Mouse (Mus musculus) limb, embryonic 14.5 days (tissue): Measurements from ENCODE around the gene Nup210l. TPM values are rescaled to one million over a fixed set of nuclear protein-coding genes. Genes with fewer than 3 reads are reported as not detected.

Source experiments
- ATAC-seq: fragments of 200-750 bp; cut with Nextera tagmentation; 2 replicates; pipeline ENCODE4 v1.8.0; 2017; ENCODE audit warnings: low read depth, moderate number of reproducible peaks, moderate TSS enrichment; ENCODE audit not compliant: low FRiP score
- DNase-seq: peaks from one replicate; pipeline ENCODE4 v3.0.0-alpha.2; 2015; ENCODE audit warnings: low spot score
- H3K27ac ChIP-seq: fragments of 300-500 bp; sonication (generic); replicated peaks from 2 replicates; pipeline ENCODE4 v1.5.1; 2014; ENCODE audit warnings: low read depth, mild to moderate bottlenecking, low read length, moderate library complexity, mixed read lengths
- H3K27me3 ChIP-seq: fragments of 300-500 bp; sonication (generic); 2 replicates; pipeline ENCODE4 v1.6.1; 2014; ENCODE audit warnings: low read length, mixed read lengths; ENCODE audit not compliant: control insufficient read depth, insufficient read depth
- H3K36me3 ChIP-seq: fragments of 300-500 bp; sonication (generic); 2 replicates; pipeline ENCODE4 v1.6.1; 2014; ENCODE audit warnings: mild to moderate bottlenecking, low read length, moderate library complexity, mixed read lengths; ENCODE audit not compliant: control insufficient read depth, insufficient read depth
- H3K4me1 ChIP-seq: fragments of 300-500 bp; sonication (generic); 2 replicates; pipeline ENCODE4 v1.6.1; 2014; ENCODE audit warnings: antibody characterized with exemption, low read length, mixed read lengths; ENCODE audit not compliant: control insufficient read depth, insufficient read depth
- H3K4me2 ChIP-seq: fragments of 300-500 bp; sonication (generic); replicated peaks from 2 replicates; pipeline ENCODE4 v1.6.1; 2014; ENCODE audit warnings: low read depth, mild to moderate bottlenecking, low read length, moderate library complexity; ENCODE audit not compliant: severe bottlenecking
- H3K4me3 ChIP-seq: fragments of 300-500 bp; sonication (generic); replicated peaks from 2 replicates; pipeline ENCODE4 v1.5.1; 2014; ENCODE audit warnings: low read length
- H3K9ac ChIP-seq: fragments of 300-500 bp; sonication (generic); 2 replicates; pipeline ENCODE4 v1.6.1; 2014; ENCODE audit warnings: mild to moderate bottlenecking, low read depth, low read length, moderate library complexity; ENCODE audit not compliant: severe bottlenecking
- H3K9me3 ChIP-seq: fragments of 300-500 bp; sonication (generic); 2 replicates; pipeline ENCODE4 v1.6.1; 2016; ENCODE audit warnings: low read length; ENCODE audit not compliant: control insufficient read depth
- POLR2A ChIP-seq: fragments of 200-500 bp; IDR thresholded peaks from 2 replicates; pipeline ENCODE4 v1.8.0; 2012; ENCODE audit warnings: inconsistent platforms, mild to moderate bottlenecking, moderate library complexity, borderline replicate concordance; ENCODE audit not compliant: insufficient read depth, insufficient read length; ENCODE audit errors: extremely low read depth
- WGBS: fragments of 180-500 bp; shearing (Covaris S2); extraction: QIAGEN DNeasy Blood & Tissue Kit; methylation state at CpG from one replicate; pipeline ENCODE4 v1.1.7; 2014; 5-methylcytosine and 5-hydroxymethylcytosine counted together
- polyA plus RNA-seq, 2 experiments: library from polyadenylated mRNA; depleted of rRNA in 1 of 2; stranded (reverse) in 1 of 2; unstranded in 1 of 2; fragments of >200 nt; fragmentation: Nextera tagmentation in 1 of 2; extraction: Ambion mirVana in 1 of 2; gene quantifications; 2 replicates each; pipeline versions ENCODE4 v1.2.1 to v1.2.3; 2012 to 2014

Gene Nup210l
- polyA plus RNA-seq, 2 experiments = 0.30 to 2.5 TPM

DNA sequence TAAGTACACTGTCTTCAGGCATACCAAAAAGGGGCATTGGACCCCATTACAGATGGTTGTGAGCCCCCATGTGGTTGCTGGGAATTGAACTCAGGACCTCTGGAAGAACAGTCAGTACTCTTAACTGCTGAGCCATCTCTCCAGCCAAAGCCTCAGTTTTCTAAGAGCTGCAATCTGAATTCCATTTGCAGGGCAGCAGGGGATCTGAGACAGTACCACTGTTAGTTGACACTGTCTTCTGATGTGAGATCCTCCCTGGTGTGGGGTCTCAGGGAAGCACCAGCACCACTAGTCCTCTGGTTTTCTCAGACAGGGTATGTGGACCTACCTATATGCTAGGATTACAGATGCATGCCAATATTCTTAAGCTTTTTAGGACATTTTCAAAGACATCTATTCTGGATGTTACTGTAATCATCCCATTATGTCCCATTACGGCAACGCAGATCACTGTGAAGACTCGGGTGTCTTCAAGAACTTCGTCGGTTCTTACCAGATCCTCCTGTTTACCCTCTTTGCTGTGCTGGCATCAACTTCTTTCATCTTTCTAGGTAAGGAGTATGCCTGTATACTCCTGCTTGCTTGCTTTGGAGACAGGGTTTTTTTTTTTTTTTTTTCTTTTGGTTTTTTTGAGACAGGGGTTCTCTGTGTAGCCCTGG is 106.1 kb downstream of the Nup210l start:
- 94% methylated on average over 5 of the region's 5 CpGs for WGBS
- peaks cover 55% of the 10 kb centered on the region for H3K36me3 ChIP-seq
- DNase-seq = no peak
- peaks cover 19% of the 10 kb centered on the region for H3K4me1 ChIP-seq
- no peak overlapping the region for H3K9ac ChIP-seq
- no peak for TF ChIP-seq POLR2A
- H3K27me3 ChIP-seq = no peaks in the 10 kb centered on the region
- H3K4me2 ChIP-seq = no peak overlapping the region
- no peak overlapping the region for H3K4me3 ChIP-seq
- no peaks in the 10 kb centered on the region for H3K9me3 ChIP-seq
- no peak for ATAC-seq
- H3K27ac ChIP-seq = no peak overlapping the region

DNA sequence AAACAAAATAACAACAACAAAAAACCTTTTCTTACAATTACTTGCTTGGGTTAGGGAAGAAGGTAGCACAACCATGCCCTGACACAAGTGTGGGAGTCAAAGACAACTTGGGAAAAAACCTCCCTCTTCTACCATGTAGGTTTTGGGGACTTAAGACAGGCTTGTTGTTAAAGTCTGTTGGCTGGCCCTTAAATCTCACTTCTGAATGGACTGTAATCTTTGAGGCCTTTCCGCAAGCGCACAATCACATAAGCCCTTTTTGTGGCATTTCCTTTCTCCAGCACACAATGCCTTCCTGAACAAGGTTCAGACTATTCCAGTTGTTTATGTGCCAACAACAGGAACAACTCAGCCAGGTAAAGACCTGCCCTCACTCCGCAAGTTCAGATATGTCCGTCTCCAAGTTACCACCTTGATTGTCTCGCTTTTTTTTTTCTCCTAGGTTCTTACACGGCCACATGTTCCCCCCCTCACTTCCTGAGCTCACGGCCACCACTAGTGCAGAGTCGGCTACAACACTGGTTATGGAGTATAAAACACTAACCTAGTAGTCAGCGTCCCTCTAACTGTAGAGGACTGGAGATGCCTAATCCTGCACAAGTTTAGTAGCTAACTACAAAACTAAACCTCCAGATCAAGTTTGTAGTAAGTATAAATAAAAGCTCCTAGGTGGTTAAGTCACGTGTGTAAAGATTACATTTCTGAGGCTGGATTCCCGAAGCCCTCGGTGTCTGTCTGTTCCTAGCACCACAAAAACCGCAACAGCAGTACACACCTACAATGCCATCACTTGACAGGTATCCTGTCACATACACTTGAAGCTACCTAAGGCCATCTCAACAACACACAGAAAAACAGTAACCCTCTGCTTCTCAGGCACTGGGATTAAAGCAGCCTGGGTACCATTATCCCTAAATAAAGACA is 107.8 kb downstream of the Nup210l start:
- H3K36me3 ChIP-seq = peaks cover 53% of the 10 kb centered on the region
- 74% methylated on average over 13 of the region's 13 CpGs for WGBS

DNA sequence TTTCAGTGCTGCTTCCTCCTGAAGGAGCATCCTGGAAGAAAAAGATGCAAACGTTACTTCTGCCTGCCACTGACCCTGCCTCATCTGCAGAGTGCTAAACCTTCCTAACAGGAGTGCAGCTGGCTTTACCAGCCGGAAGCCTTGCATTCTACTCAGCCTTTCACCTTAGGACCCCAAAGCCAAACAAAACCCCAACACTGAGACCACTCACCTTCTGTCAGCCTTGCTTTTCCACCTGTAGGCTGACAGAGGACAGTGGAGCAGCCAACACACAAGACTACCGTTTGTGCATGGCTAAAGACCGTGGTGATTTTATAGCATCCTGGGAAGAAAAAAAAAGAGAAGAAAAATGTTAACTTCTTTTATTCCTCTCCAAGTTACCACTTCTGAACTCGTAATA is 108.8 kb downstream of the Nup210l start:
- H3K4me3 ChIP-seq = peak overlapping the region; percentile 88
- no peaks in the 10 kb centered on the region for H3K9me3 ChIP-seq
- TF ChIP-seq POLR2A = no peak
- H3K4me2 ChIP-seq = peak overlapping the region; percentile 86
- DNase-seq (no peak), ATAC-seq (no peak)
- H3K9ac ChIP-seq = peak overlapping the region; percentile 92
- no peak overlapping the region; the same call in 1 of the 2 replicates for H3K27ac ChIP-seq
- peaks cover 19% of the 10 kb centered on the region for H3K4me1 ChIP-seq
- WGBS = 13% methylated on average over 5 of the region's 5 CpGs
- no peaks in the 10 kb centered on the region for H3K27me3 ChIP-seq
- H3K36me3 ChIP-seq = peaks cover 49% of the 10 kb centered on the region

More for the DNA sequence above, 107.8 kb downstream of the Nup210l start:
- TF ChIP-seq POLR2A = no peak
- Histone ChIP-seq H3K27ac (no peak overlapping the region), H3K9me3 (no peaks in the 10 kb centered on the region), H3K9ac (peak overlapping the region; percentile 92; the same call in 1 of the 2 replicates), H3K27me3 (no peaks in the 10 kb centered on the region), H3K4me3 (peak overlapping the region; percentile 88), H3K4me2 (peak overlapping the region; percentile 86), H3K4me1 (peaks cover 19% of the 10 kb centered on the region)
- ATAC-seq (no peak), DNase-seq (no peak)

DNA sequence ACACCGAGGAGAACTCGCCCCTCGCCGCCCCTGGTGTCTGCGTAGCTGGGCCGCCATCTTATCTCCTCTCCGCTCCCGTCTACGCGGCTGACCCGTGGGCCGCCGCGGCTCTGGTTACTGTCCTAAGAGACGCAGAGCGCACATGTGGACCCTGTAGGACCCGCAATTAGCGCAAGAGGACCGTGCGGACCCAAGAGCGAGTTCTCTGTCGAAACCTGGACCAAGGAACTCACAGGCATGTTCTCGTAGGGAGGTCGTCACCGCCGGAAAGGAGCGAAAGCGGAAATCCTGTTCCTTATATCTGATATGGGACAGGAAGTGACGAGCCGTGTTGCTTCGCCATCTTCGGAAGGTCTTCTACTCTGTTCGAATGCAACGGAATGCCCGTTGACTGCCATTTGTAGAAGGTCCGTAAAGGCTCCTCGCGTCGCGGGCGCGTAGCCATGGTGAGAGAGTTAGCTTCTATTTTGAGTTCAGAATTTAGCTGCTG is 109.5 kb downstream of the Nup210l start, which contains the start of the genes Rps27 and Rab13:
Rps27 (minus strand) TSS at position 275 of the 490 bp plus-strand sequence.
Rab13 (plus strand) TSS at position 319 of the 490 bp plus-strand sequence.
- H3K27me3 ChIP-seq = no peaks in the 10 kb centered on the region
- peaks cover 19% of the 10 kb centered on the region for H3K4me1 ChIP-seq
- peak within 1 kb of the TSS; percentile 88 for H3K4me3 ChIP-seq
- peak within 1 kb of the TSS; percentile 92 for H3K9ac ChIP-seq
- DNase-seq (peak; percentile 97), ATAC-seq (peak; percentile 95)
- peak within 1 kb of the TSS; percentile 88 for H3K27ac ChIP-seq
- peak; percentile 100; the same call in 1 of the 2 replicates for TF ChIP-seq POLR2A
- no peaks in the 10 kb centered on the region for H3K9me3 ChIP-seq
- H3K4me2 ChIP-seq = peak within 1 kb of the TSS; percentile 86
- H3K36me3 ChIP-seq = peaks cover 42% of the 10 kb centered on the region
- 2% methylated on average over 42 of the region's 42 CpGs for WGBS
